Comparison of ENCODE assay signal across 8 mouse cellular contexts in the genomic region with DNA sequence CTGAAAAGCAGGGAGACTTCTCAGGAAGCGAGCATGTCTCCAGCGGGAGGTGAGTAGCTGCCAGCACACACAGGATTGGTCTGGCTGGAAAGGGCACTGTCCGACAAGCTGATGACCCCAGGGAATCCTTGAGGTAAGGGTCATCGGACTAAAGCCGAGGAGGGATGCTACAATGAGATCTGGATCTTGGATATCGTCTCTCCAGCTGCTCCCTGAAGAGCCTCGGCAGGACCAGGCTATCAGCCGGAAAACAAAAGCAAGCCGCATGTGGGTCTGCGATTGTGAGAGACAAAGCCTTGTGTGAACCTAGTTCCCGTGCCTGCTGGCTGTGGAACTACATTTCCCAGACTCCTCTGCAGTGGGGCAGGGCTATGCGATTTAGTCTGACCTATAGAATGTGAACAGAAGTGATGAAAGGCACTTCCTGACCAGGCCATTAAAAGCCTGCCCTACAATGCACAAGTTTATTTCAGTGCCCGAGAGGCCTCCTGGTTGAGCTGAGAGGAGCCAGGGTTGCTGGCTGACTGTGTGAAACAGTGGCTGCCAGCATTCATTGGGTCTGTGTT.
DNase-seq lines count a peak whose midpoint lies in the region; ATAC-seq lines count a peak whose summit lies in the region.

No protein-coding gene starts in this region.

- peak overlapping the region; percentile 70 for H3K4me2 ChIP-seq in hindbrain, embryonic 14.5 days (replicated peaks)

- H3K9me3 ChIP-seq in forebrain, embryonic 10.5 days = peaks cover 5% of the 10 kb centered on the region; the same call in 1 of the 2 replicates
- no peaks in the 10 kb centered on the region for H3K9me3 ChIP-seq in hindbrain, embryonic 14.5 days (ENCODE audit: control insufficient read depth, low read length)

- peak; percentile 95 for ATAC-seq in hindbrain, embryonic 14.5 days (ENCODE audit: low FRiP score)

- WGBS in forebrain, embryonic 10.5 days = 1% methylated on average over 13 of the region's 13 CpGs
- 2% methylated on average over 13 of the region's 13 CpGs for WGBS in hindbrain, embryonic 14.5 days

- H3K27me3 ChIP-seq in forebrain, embryonic 10.5 days (ENCODE audit: poor library complexity, severe bottlenecking) = no peaks in the 10 kb centered on the region
- H3K27me3 ChIP-seq in hindbrain, embryonic 14.5 days (ENCODE audit: control insufficient read depth, insufficient read depth, low read length) = no peaks in the 10 kb centered on the region

- peak overlapping the region; percentile 69 for H3K9ac ChIP-seq in hindbrain, embryonic 14.5 days

- H3K4me3 ChIP-seq in forebrain, embryonic 10.5 days = peak overlapping the region; percentile 52
- peak overlapping the region; percentile 29 for H3K4me3 ChIP-seq in hindbrain, embryonic 14.5 days (replicated peaks; ENCODE audit: low read length)

- peaks cover 27% of the 10 kb centered on the region for H3K4me1 ChIP-seq in forebrain, embryonic 10.5 days
- peaks cover 20% of the 10 kb centered on the region for H3K4me1 ChIP-seq in hindbrain, embryonic 14.5 days (replicated peaks; ENCODE audit: control insufficient read depth, insufficient read depth, low read length)

- no peaks in the 10 kb centered on the region for H3K36me3 ChIP-seq in forebrain, embryonic 10.5 days (replicated peaks)
- H3K36me3 ChIP-seq in hindbrain, embryonic 14.5 days (replicated peaks; ENCODE audit: control insufficient read depth, insufficient read depth) = no peaks in the 10 kb centered on the region

- peak; percentile 86 for DNase-seq in CD4-positive, CD25-positive, alpha-beta regulatory T cell, adult 2 months (ENCODE audit: low read depth, low spot score)
- peak; percentile 91 for DNase-seq in brain, adult 2 months (ENCODE audit: low read depth, low spot score)
- DNase-seq in forebrain, embryonic 10.5 days (ENCODE audit: extremely low spot score, low spot score) = peak; percentile 84
- peak; percentile 86 for DNase-seq in hindbrain, embryonic 14.5 days (ENCODE audit: low spot score)
- peak; percentile 32 to 43 for DNase-seq in layer of hippocampus, postnatal 25 days (ENCODE audit: extremely low spot score in 1 of 2, low spot score in 1 of 2)
- peak; percentile 67 for DNase-seq in lung, postnatal 10 days
- peak; percentile 43 for DNase-seq in retina, postnatal 7 days (ENCODE audit: low read depth, low spot score)
- DNase-seq in ovary, postnatal 14 days (ENCODE audit: low spot score) = no peak

- H3K27ac ChIP-seq in forebrain, embryonic 10.5 days = peak overlapping the region; percentile 91
- H3K27ac ChIP-seq in hindbrain, embryonic 14.5 days = peak overlapping the region; percentile 96
